Mouse (Mus musculus) testis, adult 2 months (tissue): ENCODE results near the gene Vps51.

ENCODE experiments used
- CTCF ChIP-seq: fragments of 200-500 bp; IDR thresholded peaks from 2 replicates; pipeline ENCODE4 v1.5.1; 2012; ENCODE audit warnings: low read depth, mild to moderate bottlenecking, inconsistent platforms, low read length, moderate library complexity; ENCODE audit not compliant: control insufficient read depth, insufficient read depth, insufficient replicate concordance
- POLR2A ChIP-seq: fragments of 200-500 bp; IDR thresholded peaks from 2 replicates; pipeline ENCODE4 v1.6.1; 2012; ENCODE audit warnings: low read depth, mild to moderate bottlenecking, inconsistent platforms, low read length, moderate library complexity; ENCODE audit not compliant: control insufficient read depth

- TF ChIP-seq POLR2A (no peak), CTCF (no peak)
These were observed 8.4 kb upstream of the Vps51 start for GRCm38 (mm10) chr19:6085417-6085879.
